Mouse (Mus musculus) kidney, adult 2 months (tissue): Measurements from ENCODE around the gene Tcfl5. TPM values are rescaled to one million over a fixed set of nuclear protein-coding genes. Genes with fewer than 3 reads are reported as not detected.

Experiments used
- DNase-seq: peaks from one replicate; pipeline ENCODE4 v3.0.0; 2021
- H3K27ac ChIP-seq: fragments of 200-500 bp; 2 replicates; pipeline ENCODE4 v1.5.1; 2012; ENCODE audit warnings: low read depth, low read length, control low read depth, inconsistent platforms; ENCODE audit not compliant: insufficient read depth
- H3K27me3 ChIP-seq: fragments of 200-500 bp; replicated peaks from 2 replicates; pipeline ENCODE4 v1.6.1; 2012; ENCODE audit warnings: mild to moderate bottlenecking, moderate library complexity, low read length, inconsistent platforms; ENCODE audit not compliant: control insufficient read depth, insufficient read depth
- H3K36me3 ChIP-seq: fragments of 200-500 bp; 2 replicates; pipeline ENCODE4 v1.6.1; 2012; ENCODE audit warnings: mild to moderate bottlenecking, moderate library complexity, low read length, inconsistent platforms; ENCODE audit not compliant: control insufficient read depth, insufficient read depth
- H3K4me1 ChIP-seq: fragments of 200-500 bp; 2 replicates; pipeline ENCODE4 v1.6.1; 2011; ENCODE audit warnings: low read length; ENCODE audit not compliant: control insufficient read depth, insufficient read depth
- H3K4me3 ChIP-seq: fragments of 200-500 bp; 2 replicates; pipeline ENCODE4 v1.5.1; 2011; ENCODE audit warnings: mild to moderate bottlenecking, low read depth, low read length, control low read depth; ENCODE audit not compliant: insufficient read depth
- CTCF ChIP-seq: fragments of 200-500 bp; conservative IDR thresholded peaks from 2 replicates; pipeline ENCODE4 v1.5.1; 2011; ENCODE audit warnings: low read depth, mild to moderate bottlenecking, control low read depth, low read length, moderate library complexity, mixed read lengths; ENCODE audit not compliant: insufficient read depth, insufficient read length
- POLR2A ChIP-seq: fragments of 200-500 bp; IDR thresholded peaks from one replicate; pipeline ENCODE4 v1.6.1; 2011; ENCODE audit warnings: low read depth, low read length, control low read depth
- WGBS: fragments of 180-500 bp; shearing (Covaris S2); methylation state at CpG from one replicate; pipeline ENCODE4 v1.1.7; 2018; 5-methylcytosine and 5-hydroxymethylcytosine counted together
- polyA plus RNA-seq: library from polyadenylated mRNA; depleted of rRNA; stranded (reverse); fragments of >200 nt; gene quantifications from 2 replicates; pipeline ENCODE4 v1.2.3, GENCODE M21; 2012; rRNA removed

Gene Tcfl5
- polyA plus RNA-seq, 1 experiment = 0.05 TPM

DNA sequence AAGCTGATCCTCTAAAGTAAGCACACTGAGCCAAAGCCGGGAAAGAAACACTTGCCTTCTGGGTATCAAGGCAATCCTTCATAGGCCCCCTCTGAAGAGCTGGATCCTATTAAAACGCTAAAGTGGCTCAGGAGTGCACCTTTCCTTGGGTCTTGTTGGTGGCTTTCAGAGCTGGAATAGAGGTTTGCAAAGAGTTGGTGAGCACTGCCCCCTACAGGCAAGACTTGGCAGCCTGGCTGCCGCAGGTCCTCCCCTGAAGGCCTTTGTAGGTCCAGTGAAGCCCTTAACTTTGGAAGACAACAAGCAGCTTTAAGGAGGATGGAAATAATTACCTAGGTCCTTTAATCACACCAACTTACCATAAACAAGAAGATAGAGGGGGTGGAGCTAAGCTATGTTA lies 63.8 kb downstream of the Tcfl5 start:
- H3K27me3 ChIP-seq = no peaks in the 10 kb centered on the region
- H3K27ac ChIP-seq = no peak overlapping the region
- peak; percentile 64 for DNase-seq
- 5% methylated on average over 3 of the region's 3 CpGs for WGBS
- TF ChIP-seq POLR2A (no peak), CTCF (peak; percentile 95)
- H3K4me1 ChIP-seq = peaks cover 6% of the 10 kb centered on the region
- H3K4me3 ChIP-seq = no peak overlapping the region
- H3K36me3 ChIP-seq = no peaks in the 10 kb centered on the region

GRCm38 (mm10) chr2:180576482-180576881 lies 66.0 kb downstream of the Tcfl5 start:
- no peaks in the 10 kb centered on the region for H3K36me3 ChIP-seq
- no peaks in the 10 kb centered on the region for H3K4me1 ChIP-seq
- H3K27me3 ChIP-seq = no peaks in the 10 kb centered on the region
- H3K27ac ChIP-seq = no peak overlapping the region
- 38% methylated on average over 4 of the region's 4 CpGs for WGBS
- no peak overlapping the region for H3K4me3 ChIP-seq
- DNase-seq = peak; percentile 37
- no peak for TF ChIP-seq CTCF
- TF ChIP-seq POLR2A = no peak

Other genes starting within 250 kb of the Tcfl5 start
- 49.4 and 64.7 TPM in 2 replicates for gene Slco4a1, start 186.5 kb downstream of the Tcfl5 start, polyA plus RNA-seq
- not detected in 2 replicates for gene Ntsr1, start 142.7 kb downstream of the Tcfl5 start, polyA plus RNA-seq
- gene Mrgbp, start 61.4 kb downstream of the Tcfl5 start, polyA plus RNA-seq = 13.6 and 14.4 TPM in 2 replicates
- 31.3 and 35.5 TPM in 2 replicates for gene Ogfr, start 53.5 kb downstream of the Tcfl5 start, polyA plus RNA-seq
- 0.42 and 0.46 TPM in 2 replicates for gene Col9a3, start 44.9 kb downstream of the Tcfl5 start, polyA plus RNA-seq
- 13.2 and 13.4 TPM in 2 replicates for gene Dido1, start 67.3 kb upstream of the Tcfl5 start, polyA plus RNA-seq
- 33.3 and 35.4 TPM in 2 replicates for gene Gid8, start 67.4 kb upstream of the Tcfl5 start, polyA plus RNA-seq
- 1.9 and 3.0 TPM in 2 replicates for gene Slc17a9, start 82.6 kb upstream of the Tcfl5 start, polyA plus RNA-seq
- gene Bhlhe23, start 134.2 kb upstream of the Tcfl5 start, polyA plus RNA-seq = not detected in 2 replicates